Mouse (Mus musculus) heart, embryonic 16.5 days (tissue): ENCODE measurements around the gene Trpv2. TPM values are rescaled to one million over a fixed set of nuclear protein-coding genes. Genes with fewer than 3 reads are reported as not detected.

Experiments used
- ATAC-seq: fragments of 200-750 bp; cut with Nextera tagmentation; replicated peaks from 2 replicates; pipeline ENCODE4 v1.8.0; 2017; ENCODE audit warnings: moderate number of reproducible peaks; ENCODE audit not compliant: insufficient read depth, low FRiP score; ENCODE audit errors: extremely low read depth
- H3K27ac ChIP-seq: fragments of 300-500 bp; sonication (generic); 2 replicates; pipeline ENCODE4 v1.5.1; 2014; ENCODE audit warnings: mild to moderate bottlenecking, low read length, control low read depth, moderate library complexity
- H3K27me3 ChIP-seq: fragments of 300-500 bp; sonication (generic); 2 replicates; pipeline ENCODE4 v1.6.1; 2014; ENCODE audit warnings: low read length, mixed read lengths; ENCODE audit not compliant: control insufficient read depth, insufficient read depth
- H3K36me3 ChIP-seq: fragments of 300-500 bp; sonication (generic); 2 replicates; pipeline ENCODE4 v1.6.1; 2014; ENCODE audit not compliant: control insufficient read depth, insufficient read depth
- H3K4me1 ChIP-seq: fragments of 300-500 bp; sonication (generic); 2 replicates; pipeline ENCODE4 v1.6.1; 2014; ENCODE audit warnings: low read length, mixed read lengths; ENCODE audit not compliant: control insufficient read depth, insufficient read depth
- H3K4me2 ChIP-seq: fragments of 300-500 bp; sonication (generic); 2 replicates; pipeline ENCODE4 v1.6.1; 2014; ENCODE audit warnings: low read depth, mild to moderate bottlenecking, control low read depth, low read length
- H3K4me3 ChIP-seq: fragments of 300-500 bp; sonication (generic); 2 replicates; pipeline ENCODE4 v1.5.1; 2014; ENCODE audit warnings: mild to moderate bottlenecking, control low read depth, low read length
- H3K9ac ChIP-seq: fragments of 300-500 bp; sonication (generic); 2 replicates; pipeline ENCODE4 v1.6.1; 2014; ENCODE audit warnings: low read length, control low read depth
- H3K9me3 ChIP-seq: fragments of 300-500 bp; sonication (generic); replicated peaks from 2 replicates; pipeline ENCODE4 v1.6.1; 2016; ENCODE audit warnings: low read length; ENCODE audit not compliant: control insufficient read depth
- WGBS: fragments of 180-500 bp; shearing (Covaris S2); extraction: QIAGEN DNeasy Blood & Tissue Kit; methylation state at CpG from one replicate; pipeline ENCODE4 v1.1.7; 2014; 5-methylcytosine and 5-hydroxymethylcytosine counted together
- polyA plus RNA-seq: library from polyadenylated mRNA; unstranded; fragments of >200 nt; fragmentation: Nextera tagmentation; extraction: Ambion mirVana; gene quantifications from 2 replicates; pipeline ENCODE4 v1.2.1, GENCODE M21; 2015

Gene Trpv2
- polyA plus RNA-seq, 1 experiment from 2014 or later: 6.8 TPM

DNA sequence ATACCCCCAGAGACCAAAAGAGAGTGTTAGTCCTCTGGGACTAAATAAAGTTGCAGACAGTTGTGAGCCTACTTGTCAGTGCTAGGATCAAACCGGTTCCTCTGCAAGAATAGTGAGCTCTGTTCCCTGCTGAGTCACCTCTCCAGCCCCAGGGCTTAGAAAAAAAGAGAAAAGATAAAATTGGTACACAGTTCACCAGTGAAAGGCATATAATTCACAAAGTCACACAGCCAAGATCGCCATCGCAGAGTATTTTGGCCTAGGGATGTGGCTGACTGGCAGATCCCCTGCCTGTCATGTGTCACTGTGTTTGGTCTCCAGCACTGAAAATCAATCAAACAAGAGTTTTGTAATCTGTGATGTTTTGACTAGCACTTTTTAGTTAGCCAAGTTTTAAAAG lies 6.0 kb upstream of the Trpv2 start:
- H3K4me2 ChIP-seq: no peak overlapping the region
- H3K4me3 ChIP-seq: no peak overlapping the region
- H3K27me3 ChIP-seq: no peaks in the 10 kb centered on the region
- H3K27ac ChIP-seq: no peak overlapping the region
- no peaks in the 10 kb centered on the region for H3K4me1 ChIP-seq
- 0 out of 2 replicates have a peak, but pooled peaks cover 2% of the 10 kb centered on the region for H3K9me3 ChIP-seq
- H3K9ac ChIP-seq: no peak overlapping the region
- ATAC-seq: no peak
- no peaks in the 10 kb centered on the region for H3K36me3 ChIP-seq
- WGBS: 67% methylated on average over 3 of the region's 3 CpGs

- Histone ChIP-seq H3K9me3 (0 out of 2 replicates have a peak, but pooled peaks cover 2% of the 10 kb centered on the region), H3K36me3 (no peaks in the 10 kb centered on the region), H3K4me2 (peak overlapping the region; percentile 100; the same call in 1 of the 2 replicates), H3K4me1 (no peaks in the 10 kb centered on the region), H3K27me3 (no peaks in the 10 kb centered on the region), H3K4me3 (peak overlapping the region; percentile 18), H3K9ac (no peak overlapping the region), H3K27ac (no peak overlapping the region)
- 71% methylated on average over 4 of the region's 4 CpGs for WGBS
- ATAC-seq: no peak
These were observed 408 bp downstream of the Trpv2 start for GRCm38 (mm10) chr11:62574703-62575085.

GRCm38 (mm10) chr11:62575297-62575658 lies 992 bp downstream of the Trpv2 start:
- peak overlapping the region; percentile 67 for H3K4me3 ChIP-seq
- no peaks in the 10 kb centered on the region for H3K4me1 ChIP-seq
- no peaks in the 10 kb centered on the region for H3K27me3 ChIP-seq
- peak; percentile 58 for ATAC-seq
- peak overlapping the region; percentile 100 for H3K4me2 ChIP-seq
- 0 out of 2 replicates have a peak, but pooled peaks cover 2% of the 10 kb centered on the region for H3K9me3 ChIP-seq
- H3K27ac ChIP-seq: no peak overlapping the region
- no peaks in the 10 kb centered on the region for H3K36me3 ChIP-seq
- peak overlapping the region; percentile 72 for H3K9ac ChIP-seq
- under 1% methylated on average over 9 of the region's 9 CpGs for WGBS

DNA sequence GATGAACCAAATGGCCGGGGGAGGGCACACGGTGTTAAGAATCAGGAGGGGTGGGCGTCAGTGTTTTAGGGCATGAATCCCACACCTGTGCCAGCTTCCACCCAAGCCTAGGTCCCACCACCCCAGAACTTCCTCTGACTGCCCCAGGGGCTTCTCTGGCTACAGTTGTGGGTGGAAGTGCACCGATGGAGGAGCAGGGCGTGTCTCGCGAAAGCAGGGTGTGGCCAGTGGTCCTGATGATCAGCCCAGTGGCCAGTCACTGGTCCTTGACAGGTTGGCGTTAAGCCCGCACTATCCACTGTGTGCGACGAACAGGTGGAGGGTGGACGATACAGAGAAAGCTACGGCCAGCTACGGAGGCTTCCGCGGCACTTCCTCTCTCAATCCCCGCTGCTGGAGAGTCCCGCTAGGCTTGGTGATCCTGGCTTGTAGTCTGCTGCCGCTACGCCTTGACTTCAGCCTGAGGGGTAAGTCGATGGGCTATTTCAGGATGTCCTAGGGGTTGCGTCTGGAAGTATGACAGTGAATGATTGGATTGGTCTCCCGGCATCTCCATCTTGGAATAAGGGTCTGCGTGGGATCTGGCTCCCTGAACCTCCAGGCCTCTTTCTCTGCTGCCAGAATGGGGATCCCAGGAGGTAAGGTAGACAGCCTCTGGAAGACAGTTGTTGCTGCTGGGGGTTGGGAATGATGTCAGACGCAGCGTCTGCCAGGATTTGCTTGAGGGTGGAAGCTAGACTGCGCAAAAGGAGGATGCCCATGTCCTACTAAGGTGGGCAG lies 1.6 kb downstream of the Trpv2 start:
- H3K4me1 ChIP-seq: no peaks in the 10 kb centered on the region
- 0 out of 2 replicates have a peak, but pooled peaks cover 2% of the 10 kb centered on the region for H3K9me3 ChIP-seq
- ATAC-seq: peak; percentile 32
- peak overlapping the region; percentile 100 for H3K4me2 ChIP-seq
- no peaks in the 10 kb centered on the region for H3K36me3 ChIP-seq
- 5% methylated on average over 27 of the region's 27 CpGs for WGBS
- H3K27ac ChIP-seq: no peak overlapping the region
- peak overlapping the region; percentile 67 for H3K4me3 ChIP-seq
- peak overlapping the region; percentile 72 for H3K9ac ChIP-seq
- no peaks in the 10 kb centered on the region for H3K27me3 ChIP-seq

- 0 out of 2 replicates have a peak, but pooled peaks cover 2% of the 10 kb centered on the region for H3K9me3 ChIP-seq
- no peaks in the 10 kb centered on the region for H3K36me3 ChIP-seq
- H3K9ac ChIP-seq: no peak overlapping the region
- 48% methylated on average over 16 of the region's 16 CpGs for WGBS
- peak overlapping the region; percentile 67 for H3K4me3 ChIP-seq
- peak; percentile 37; the same call in 1 of the 2 replicates for ATAC-seq
- no peak overlapping the region for H3K27ac ChIP-seq
- H3K4me2 ChIP-seq: peak overlapping the region; percentile 100
- H3K27me3 ChIP-seq: no peaks in the 10 kb centered on the region
- no peaks in the 10 kb centered on the region for H3K4me1 ChIP-seq
These were observed 2.4 kb downstream of the Trpv2 start for GRCm38 (mm10) chr11:62576530-62577152.

DNA sequence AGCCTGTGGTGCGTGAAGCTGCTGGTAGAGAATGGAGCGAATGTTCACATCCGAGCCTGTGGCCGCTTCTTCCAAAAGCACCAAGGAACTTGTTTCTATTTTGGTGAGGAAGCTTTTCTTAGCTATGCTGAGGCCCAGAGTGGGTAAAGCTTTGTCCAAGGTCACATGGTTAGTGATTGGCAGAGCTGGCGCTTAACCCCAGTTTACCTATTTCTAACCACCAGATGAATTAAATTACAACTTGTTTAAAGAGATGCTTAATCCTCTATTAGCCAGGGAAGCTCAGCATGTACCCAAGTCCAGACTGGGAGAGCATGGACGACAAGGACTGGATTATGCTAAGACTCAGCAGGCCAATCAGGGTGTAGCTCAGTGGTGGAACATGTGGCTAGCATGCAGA lies 8.7 kb downstream of the Trpv2 start:
- ATAC-seq: no peak
- Histone ChIP-seq H3K27me3 (no peaks in the 10 kb centered on the region), H3K4me3 (peak overlapping the region; percentile 28), H3K9me3 (no peaks in the 10 kb centered on the region), H3K36me3 (no peaks in the 10 kb centered on the region), H3K27ac (peak overlapping the region; percentile 72), H3K4me1 (peaks cover 8% of the 10 kb centered on the region), H3K4me2 (peak overlapping the region; percentile 56), H3K9ac (peak overlapping the region; percentile 56)
- WGBS: 65% methylated on average over 6 of the region's 6 CpGs

DNA sequence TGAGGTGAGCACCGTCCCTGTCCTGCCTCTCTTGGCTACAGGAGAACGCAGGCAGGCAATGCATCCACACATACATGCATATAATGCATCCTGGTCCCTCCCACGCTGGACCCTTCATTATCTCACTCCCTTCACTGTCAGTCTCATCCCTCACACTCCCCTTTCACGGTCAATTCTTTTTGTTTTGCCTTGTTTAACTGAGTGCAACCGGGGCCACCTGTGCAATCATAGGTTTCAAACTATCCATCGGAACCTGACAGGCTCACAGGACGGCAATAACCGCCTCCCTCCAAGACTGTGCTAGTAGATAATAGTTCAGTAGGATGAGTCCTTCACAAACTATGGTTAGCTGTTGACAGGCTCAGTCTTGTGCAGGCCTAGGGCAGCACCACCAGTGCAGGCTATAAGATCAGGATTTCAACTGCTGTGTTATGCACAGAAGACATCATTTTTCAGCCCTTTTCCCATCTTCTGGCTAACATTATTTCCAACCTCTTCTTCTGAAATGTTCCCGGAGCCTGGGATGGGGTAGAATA lies 10.5 kb downstream of the Trpv2 start:
- WGBS: 72% methylated on average over 9 of the region's 9 CpGs
- Histone ChIP-seq H3K27ac (no peak overlapping the region), H3K4me1 (peaks cover 8% of the 10 kb centered on the region), H3K27me3 (no peaks in the 10 kb centered on the region), H3K4me3 (no peak overlapping the region), H3K9ac (no peak overlapping the region), H3K36me3 (no peaks in the 10 kb centered on the region), H3K4me2 (no peak overlapping the region), H3K9me3 (no peaks in the 10 kb centered on the region)
- no peak for ATAC-seq

GRCm38 (mm10) chr11:62587034-62587433 lies 12.7 kb downstream of the Trpv2 start:
- Histone ChIP-seq H3K27ac (no peak overlapping the region), H3K4me3 (no peak overlapping the region), H3K36me3 (no peaks in the 10 kb centered on the region), H3K4me1 (peaks cover 15% of the 10 kb centered on the region), H3K9ac (no peak overlapping the region), H3K9me3 (no peaks in the 10 kb centered on the region), H3K4me2 (no peak overlapping the region), H3K27me3 (no peaks in the 10 kb centered on the region)
- ATAC-seq: no peak
- 84% methylated on average over 5 of the region's 5 CpGs for WGBS

DNA sequence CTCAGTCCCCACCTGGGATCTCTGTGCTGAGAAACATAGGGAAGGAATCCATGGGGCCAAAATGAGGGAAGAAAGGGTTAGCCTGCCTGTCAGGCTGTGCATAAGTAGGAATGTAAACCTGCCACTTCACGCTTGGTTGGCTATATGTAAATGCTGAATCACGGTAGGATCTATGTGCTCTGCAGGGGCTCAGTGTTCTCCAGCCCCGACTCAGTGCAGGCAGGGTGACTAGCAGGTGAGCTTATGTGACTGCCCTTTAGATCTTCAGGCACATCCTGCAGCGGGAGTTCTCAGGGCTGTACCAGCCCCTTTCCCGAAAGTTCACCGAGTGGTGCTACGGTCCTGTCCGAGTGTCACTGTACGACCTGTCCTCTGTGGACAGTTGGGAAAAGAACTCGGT lies 15.1 kb downstream of the Trpv2 start:
- peaks cover 8% of the 10 kb centered on the region; the same call in 1 of the 2 replicates for H3K4me1 ChIP-seq
- no peaks in the 10 kb centered on the region for H3K36me3 ChIP-seq
- no peak overlapping the region for H3K4me3 ChIP-seq
- H3K9ac ChIP-seq: no peak overlapping the region
- H3K27me3 ChIP-seq: no peaks in the 10 kb centered on the region
- ATAC-seq: no peak
- no peaks in the 10 kb centered on the region for H3K9me3 ChIP-seq
- no peak overlapping the region for H3K27ac ChIP-seq
- 84% methylated on average over 10 of the region's 10 CpGs for WGBS
- H3K4me2 ChIP-seq: no peak overlapping the region
